Mouse (Mus musculus) thymus, adult 2 months (tissue): Measurements from ENCODE around the gene Rab3gap2.

Source experiments
- CTCF ChIP-seq: fragments of 200-500 bp; IDR thresholded peaks from 2 replicates; pipeline ENCODE4 v1.5.1; 2012; ENCODE audit warnings: mild to moderate bottlenecking, control low read depth, low read length, moderate library complexity, borderline replicate concordance; ENCODE audit not compliant: control insufficient read depth, poor library complexity, insufficient read depth; ENCODE audit errors: extremely low read depth
- POLR2A ChIP-seq: fragments of 200-500 bp; IDR thresholded peaks from 2 replicates; pipeline ENCODE4 v1.6.1; 2012; ENCODE audit warnings: mild to moderate bottlenecking, low read length, control low read depth, moderate library complexity; ENCODE audit not compliant: control insufficient read depth, poor library complexity, insufficient read depth; ENCODE audit errors: extremely low read depth

DNA sequence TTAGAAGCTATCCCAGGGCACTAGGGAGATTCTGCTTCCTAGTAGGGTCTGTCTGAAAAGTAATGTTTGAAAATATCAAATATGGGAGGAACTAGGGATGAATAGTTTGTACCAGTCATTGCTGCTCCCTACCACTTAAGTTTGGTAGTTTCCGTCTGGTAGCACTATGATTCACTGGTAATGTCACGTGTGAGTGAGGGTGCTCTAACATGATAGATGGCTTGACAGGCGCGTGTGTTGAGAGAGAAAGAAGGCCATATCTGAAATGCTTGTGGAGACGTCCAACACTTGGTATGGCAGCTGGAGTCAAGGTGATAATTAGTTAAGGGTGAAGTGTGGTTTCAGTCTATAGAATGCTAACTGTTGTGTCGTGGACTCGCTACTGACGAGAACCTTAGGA lies 1.2 kb downstream of the Rab3gap2 start:
- TF ChIP-seq CTCF (no peak), POLR2A (no peak)
